Mouse (Mus musculus) kidney, embryonic 15.5 days (tissue): ENCODE results near the gene Sirt2. TPM values are rescaled to one million over a fixed set of nuclear protein-coding genes. Genes with fewer than 3 reads are reported as not detected.

Experiments
- ATAC-seq: fragments of 200-750 bp; cut with Nextera tagmentation; replicated peaks from 2 replicates; pipeline ENCODE4 v1.8.0; 2017; ENCODE audit warnings: moderate TSS enrichment; ENCODE audit not compliant: low FRiP score
- H3K27ac ChIP-seq: fragments of 300-500 bp; sonication (generic); 2 replicates; pipeline ENCODE4 v1.5.1; 2015; ENCODE audit warnings: mild to moderate bottlenecking, inconsistent platforms
- H3K27me3 ChIP-seq: fragments of 300-500 bp; sonication (generic); 2 replicates; pipeline ENCODE4 v1.6.1; 2015; ENCODE audit warnings: inconsistent platforms
- H3K36me3 ChIP-seq: fragments of 300-500 bp; sonication (generic); 2 replicates; pipeline ENCODE4 v1.6.1; 2015; ENCODE audit warnings: inconsistent platforms
- H3K4me1 ChIP-seq: fragments of 300-500 bp; sonication (generic); 2 replicates; pipeline ENCODE4 v1.6.1; 2015; ENCODE audit warnings: inconsistent platforms
- H3K4me2 ChIP-seq: fragments of 300-500 bp; sonication (generic); 2 replicates; pipeline ENCODE4 v1.6.1; 2015; ENCODE audit warnings: moderate library complexity, mild to moderate bottlenecking, inconsistent platforms
- H3K4me3 ChIP-seq: fragments of 300-500 bp; sonication (generic); replicated peaks from 2 replicates; pipeline ENCODE4 v1.5.1; 2015; ENCODE audit warnings: mild to moderate bottlenecking, inconsistent platforms
- H3K9ac ChIP-seq: fragments of 300-500 bp; sonication (generic); 2 replicates; pipeline ENCODE4 v1.6.1; 2015; ENCODE audit warnings: mild to moderate bottlenecking, inconsistent platforms
- H3K9me3 ChIP-seq: fragments of 300-500 bp; sonication (generic); replicated peaks from 2 replicates; pipeline ENCODE4 v1.6.1; 2016; ENCODE audit warnings: inconsistent platforms
- WGBS: fragments of 180-500 bp; shearing (Covaris S2); methylation state at CpG from one replicate; pipeline ENCODE4 v1.1.7; 2015; ENCODE audit warnings: mixed read lengths; 5-methylcytosine and 5-hydroxymethylcytosine counted together
- polyA plus RNA-seq: library from polyadenylated mRNA; unstranded; fragments of >200 nt; fragmentation: Nextera tagmentation; extraction: Ambion mirVana; gene quantifications from 2 replicates; pipeline ENCODE4 v1.2.1, GENCODE M21; 2015

Sirt2 gene
- polyA plus RNA-seq, 1 experiment from 2014 or later: 67.6 TPM

DNA sequence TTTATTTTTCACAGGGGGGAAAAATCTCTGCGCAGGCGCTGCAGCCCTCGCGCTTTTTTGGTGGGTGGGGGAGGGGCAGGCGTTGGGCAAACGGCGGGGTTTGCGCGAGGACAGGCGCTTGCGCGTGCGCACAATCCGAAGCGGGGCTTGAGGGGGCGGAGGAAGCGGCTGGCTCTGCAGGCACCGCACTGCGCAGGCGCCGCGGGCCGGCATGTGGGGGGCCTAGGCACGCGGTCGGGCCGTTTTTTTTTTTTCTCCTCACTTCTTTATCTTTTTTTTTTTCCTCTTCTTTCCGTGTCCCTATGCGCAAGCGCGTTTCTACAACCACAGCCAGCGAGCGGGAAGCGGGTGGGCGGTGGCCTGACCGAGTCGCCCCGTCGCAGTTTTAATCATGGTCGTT is 44.7 kb downstream of the Sirt2 start:
- H3K27ac ChIP-seq: peak overlapping the region; percentile 99
- no peaks in the 10 kb centered on the region for H3K27me3 ChIP-seq
- peaks cover 45% of the 10 kb centered on the region for H3K36me3 ChIP-seq
- WGBS: under 1% methylated on average over 40 of the region's 40 CpGs
- peak overlapping the region; percentile 84 for H3K4me3 ChIP-seq
- peaks cover 56% of the 10 kb centered on the region for H3K4me1 ChIP-seq
- no peaks in the 10 kb centered on the region for H3K9me3 ChIP-seq
- ATAC-seq: peak; percentile 34
- H3K4me2 ChIP-seq: peak overlapping the region; percentile 72
- peak overlapping the region; percentile 90 for H3K9ac ChIP-seq

DNA sequence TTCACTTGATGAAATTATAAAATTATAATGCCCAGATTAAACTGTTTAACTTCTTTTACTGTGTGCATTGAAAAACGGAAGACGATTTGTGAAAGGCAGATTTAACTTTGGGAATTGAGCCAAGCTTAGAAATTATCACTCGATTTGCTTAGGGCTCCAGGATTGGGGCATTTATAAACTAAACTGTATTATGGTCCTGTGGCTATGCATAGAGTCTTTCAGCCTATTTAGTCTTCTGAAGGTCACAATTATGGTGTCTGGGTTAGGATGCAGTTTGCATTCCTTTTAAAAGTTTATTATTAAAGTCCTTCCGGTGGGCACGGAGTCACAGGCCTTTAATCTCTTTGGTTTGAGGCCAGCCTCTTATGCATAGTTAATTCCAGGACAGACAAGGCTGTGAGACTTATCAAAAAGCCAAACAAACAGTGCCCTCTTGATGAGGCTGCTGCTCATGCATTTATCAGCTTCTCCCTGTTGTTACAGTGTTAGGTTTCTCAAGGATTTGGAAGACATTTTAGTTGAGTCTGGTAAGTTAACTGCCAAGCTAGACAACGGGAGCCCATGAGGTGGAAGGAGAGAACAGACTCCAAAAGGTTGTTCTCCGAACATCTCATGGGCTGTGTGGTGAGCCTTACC is 45.2 kb downstream of the Sirt2 start:
- Histone ChIP-seq H3K4me2 (peak overlapping the region; percentile 72), H3K27ac (peak overlapping the region; percentile 99), H3K4me1 (peaks cover 58% of the 10 kb centered on the region), H3K9ac (peak overlapping the region; percentile 90), H3K27me3 (no peaks in the 10 kb centered on the region), H3K4me3 (peak overlapping the region; percentile 84), H3K9me3 (no peaks in the 10 kb centered on the region), H3K36me3 (peaks cover 50% of the 10 kb centered on the region)
- no peak for ATAC-seq
- 3% methylated on average over 7 of the region's 7 CpGs for WGBS

DNA sequence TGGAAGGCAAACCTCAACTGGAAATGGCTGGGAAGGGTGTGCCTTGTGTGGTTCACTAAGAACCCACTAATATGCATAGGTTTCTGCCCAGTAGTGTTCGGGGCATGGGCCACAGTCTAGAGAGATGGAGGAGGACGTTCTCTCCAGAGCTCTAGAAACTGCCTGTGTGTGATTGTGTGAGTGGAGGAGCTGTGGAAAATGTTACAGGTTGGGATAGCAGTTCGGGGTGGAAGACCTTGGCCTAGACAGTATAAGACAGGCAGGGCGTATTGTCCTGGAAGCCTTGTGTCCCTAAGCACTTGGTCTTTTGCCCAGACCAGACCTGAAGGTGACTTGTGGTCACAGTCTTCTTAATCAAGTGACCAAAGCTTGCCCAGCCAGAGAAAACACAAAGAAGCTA is 45.9 kb downstream of the Sirt2 start:
- Histone ChIP-seq H3K9ac (peak overlapping the region; percentile 90), H3K36me3 (peaks cover 57% of the 10 kb centered on the region), H3K27me3 (no peaks in the 10 kb centered on the region), H3K9me3 (no peaks in the 10 kb centered on the region), H3K4me3 (peak overlapping the region; percentile 84), H3K4me2 (peak overlapping the region; percentile 72), H3K4me1 (peaks cover 65% of the 10 kb centered on the region), H3K27ac (peak overlapping the region; percentile 99)
- 51% methylated on average over 4 of the region's 4 CpGs for WGBS
- ATAC-seq: no peak

GRCm38 (mm10) chr7:28812949-28813348 is 46.4 kb downstream of the Sirt2 start:
- no peaks in the 10 kb centered on the region for H3K27me3 ChIP-seq
- peaks cover 62% of the 10 kb centered on the region for H3K36me3 ChIP-seq
- H3K4me2 ChIP-seq: peak overlapping the region; percentile 72
- H3K9me3 ChIP-seq: no peaks in the 10 kb centered on the region
- no peak for ATAC-seq
- WGBS: 74% methylated on average over 5 of the region's 5 CpGs
- H3K4me1 ChIP-seq: peaks cover 65% of the 10 kb centered on the region
- peak overlapping the region; percentile 84 for H3K4me3 ChIP-seq
- H3K9ac ChIP-seq: 0 out of 2 replicates have a peak overlapping the region, but pooled peaks have one; percentile 90
- H3K27ac ChIP-seq: peak overlapping the region; percentile 99

- Histone ChIP-seq H3K27me3 (no peaks in the 10 kb centered on the region), H3K27ac (0 out of 2 replicates have a peak overlapping the region, but pooled peaks have one; percentile 15), H3K9ac (no peak overlapping the region; the same call in 1 of the 2 replicates), H3K4me3 (no peak overlapping the region), H3K4me1 (peaks cover 72% of the 10 kb centered on the region), H3K4me2 (peak overlapping the region; percentile 4; the same call in 1 of the 2 replicates), H3K9me3 (no peaks in the 10 kb centered on the region), H3K36me3 (peaks cover 77% of the 10 kb centered on the region)
- no peak for ATAC-seq
- WGBS: 90% methylated on average over 5 of the region's 5 CpGs
Observed at GRCm38 (mm10) chr7:28814306-28815034, 47.9 kb downstream of the Sirt2 start.

DNA sequence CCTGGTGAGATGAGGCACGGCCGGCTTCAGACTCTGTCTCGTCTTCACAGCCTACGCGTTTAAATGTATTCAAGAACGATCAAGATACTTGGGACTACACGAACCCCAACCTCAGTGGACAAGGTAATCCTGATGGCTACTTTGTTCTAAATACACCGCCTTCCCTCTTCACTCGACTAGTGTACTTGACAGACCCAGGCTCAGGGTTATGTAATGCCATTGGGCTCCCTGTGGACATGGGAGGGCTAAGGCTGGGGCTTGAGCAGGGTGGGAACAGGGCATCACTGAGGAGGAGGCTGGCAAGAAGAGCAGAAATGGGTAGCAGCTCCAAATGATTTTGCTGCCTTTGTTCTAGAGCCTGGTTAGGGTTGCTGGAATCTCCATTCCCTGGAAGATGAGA is 48.7 kb downstream of the Sirt2 start:
- Histone ChIP-seq H3K27ac (no peak overlapping the region), H3K9me3 (no peaks in the 10 kb centered on the region), H3K4me1 (peaks cover 79% of the 10 kb centered on the region), H3K4me3 (no peak overlapping the region), H3K27me3 (no peaks in the 10 kb centered on the region), H3K4me2 (no peak overlapping the region), H3K9ac (no peak overlapping the region), H3K36me3 (peaks cover 85% of the 10 kb centered on the region)
- no peak for ATAC-seq
- WGBS: 89% methylated on average over 9 of the region's 9 CpGs

DNA sequence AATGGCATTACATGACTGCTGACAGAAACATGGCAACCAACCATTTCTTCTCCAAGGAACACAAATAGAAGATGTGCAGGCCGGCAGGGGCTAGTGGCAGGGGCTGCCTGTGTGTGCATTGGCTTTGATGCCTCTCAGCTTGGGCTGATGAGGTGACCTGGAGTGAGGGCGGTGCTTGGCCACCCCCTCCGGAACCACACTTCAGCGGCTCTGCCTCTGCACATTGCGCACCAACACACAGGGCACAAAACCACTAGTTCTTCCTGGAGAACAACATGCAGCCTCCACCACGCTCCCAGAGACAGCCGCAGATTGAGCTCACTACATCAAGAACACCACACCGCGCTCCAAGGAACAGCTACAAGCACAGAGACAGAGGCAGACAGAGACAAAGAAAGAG is 49.7 kb downstream of the Sirt2 start:
- 0 out of 2 replicates have a peak overlapping the region, but pooled peaks have one; percentile 20 for H3K27ac ChIP-seq
- H3K4me1 ChIP-seq: peaks cover 88% of the 10 kb centered on the region
- no peaks in the 10 kb centered on the region for H3K9me3 ChIP-seq
- no peak overlapping the region; the same call in 1 of the 2 replicates for H3K9ac ChIP-seq
- 83% methylated on average over 9 of the region's 9 CpGs for WGBS
- H3K27me3 ChIP-seq: no peaks in the 10 kb centered on the region
- H3K36me3 ChIP-seq: peaks cover 95% of the 10 kb centered on the region
- no peak overlapping the region for H3K4me3 ChIP-seq
- no peak for ATAC-seq
- no peak overlapping the region for H3K4me2 ChIP-seq

- H3K27ac ChIP-seq: no peak overlapping the region
- no peaks in the 10 kb centered on the region for H3K9me3 ChIP-seq
- H3K9ac ChIP-seq: no peak overlapping the region
- no peaks in the 10 kb centered on the region for H3K27me3 ChIP-seq
- H3K4me2 ChIP-seq: no peak overlapping the region
- H3K36me3 ChIP-seq: peaks cover 100% of the 10 kb centered on the region
- WGBS: 94% methylated on average over 10 of the region's 10 CpGs
- no peak overlapping the region for H3K4me3 ChIP-seq
- no peak for ATAC-seq
- peaks cover 88% of the 10 kb centered on the region for H3K4me1 ChIP-seq
Observed at GRCm38 (mm10) chr7:28816920-28817319, 50.4 kb downstream of the Sirt2 start.

- no peak overlapping the region for H3K9ac ChIP-seq
- WGBS: 73% methylated on average over 6 of the region's 6 CpGs
- no peak overlapping the region; the same call in 1 of the 2 replicates for H3K27ac ChIP-seq
- H3K27me3 ChIP-seq: no peaks in the 10 kb centered on the region
- peaks cover 82% of the 10 kb centered on the region for H3K4me1 ChIP-seq
- H3K9me3 ChIP-seq: no peaks in the 10 kb centered on the region
- H3K4me2 ChIP-seq: no peak overlapping the region
- H3K4me3 ChIP-seq: no peak overlapping the region
- H3K36me3 ChIP-seq: peaks cover 100% of the 10 kb centered on the region
- no peak for ATAC-seq
Observed at GRCm38 (mm10) chr7:28817524-28817923, 51.0 kb downstream of the Sirt2 start.

GRCm38 (mm10) chr7:28817957-28818356 is 51.4 kb downstream of the Sirt2 start:
- Histone ChIP-seq H3K36me3 (peaks cover 100% of the 10 kb centered on the region), H3K27me3 (no peaks in the 10 kb centered on the region), H3K9me3 (no peaks in the 10 kb centered on the region), H3K4me2 (no peak overlapping the region), H3K4me3 (no peak overlapping the region), H3K27ac (no peak overlapping the region; the same call in 1 of the 2 replicates), H3K4me1 (peaks cover 77% of the 10 kb centered on the region), H3K9ac (no peak overlapping the region)
- no peak for ATAC-seq
- WGBS: 77% methylated on average over 4 of the region's 4 CpGs

GRCm38 (mm10) chr7:28818436-28818835 is 51.9 kb downstream of the Sirt2 start:
- Histone ChIP-seq H3K4me1 (peaks cover 75% of the 10 kb centered on the region), H3K4me2 (no peak overlapping the region), H3K9me3 (no peaks in the 10 kb centered on the region), H3K27me3 (no peaks in the 10 kb centered on the region), H3K9ac (no peak overlapping the region), H3K27ac (no peak overlapping the region), H3K4me3 (no peak overlapping the region), H3K36me3 (peaks cover 99% of the 10 kb centered on the region)
- WGBS: 86% methylated on average over 18 of the region's 18 CpGs
- ATAC-seq: 0 out of 2 replicates have a peak, but pooled peaks have one; percentile 10

GRCm38 (mm10) chr7:28818861-28819452 is 52.4 kb downstream of the Sirt2 start:
- no peak overlapping the region for H3K9ac ChIP-seq
- no peak overlapping the region for H3K4me3 ChIP-seq
- peaks cover 74% of the 10 kb centered on the region for H3K4me1 ChIP-seq
- H3K27ac ChIP-seq: no peak overlapping the region
- no peaks in the 10 kb centered on the region for H3K27me3 ChIP-seq
- H3K36me3 ChIP-seq: peaks cover 94% of the 10 kb centered on the region
- ATAC-seq: no peak
- H3K4me2 ChIP-seq: no peak overlapping the region
- no peaks in the 10 kb centered on the region for H3K9me3 ChIP-seq
- WGBS: 84% methylated on average over 4 of the region's 4 CpGs
